Mouse (Mus musculus) ES-Bruce4 (cell line): ENCODE results near the gene Rnd1.

ENCODE experiments used
- CTCF ChIP-seq: IDR thresholded peaks from one replicate; pipeline ENCODE4 v1.8.1; 2011; ENCODE audit warnings: low read depth, low read length
- EP300 ChIP-seq: IDR thresholded peaks from 2 replicates; pipeline ENCODE4 v1.6.1; 2011; ENCODE audit warnings: low read depth, low read length; ENCODE audit not compliant: insufficient read depth
- POLR2A ChIP-seq: IDR thresholded peaks from one replicate; pipeline ENCODE4 v1.8.1; 2011; ENCODE audit warnings: low read length; ENCODE audit not compliant: insufficient read depth

DNA sequence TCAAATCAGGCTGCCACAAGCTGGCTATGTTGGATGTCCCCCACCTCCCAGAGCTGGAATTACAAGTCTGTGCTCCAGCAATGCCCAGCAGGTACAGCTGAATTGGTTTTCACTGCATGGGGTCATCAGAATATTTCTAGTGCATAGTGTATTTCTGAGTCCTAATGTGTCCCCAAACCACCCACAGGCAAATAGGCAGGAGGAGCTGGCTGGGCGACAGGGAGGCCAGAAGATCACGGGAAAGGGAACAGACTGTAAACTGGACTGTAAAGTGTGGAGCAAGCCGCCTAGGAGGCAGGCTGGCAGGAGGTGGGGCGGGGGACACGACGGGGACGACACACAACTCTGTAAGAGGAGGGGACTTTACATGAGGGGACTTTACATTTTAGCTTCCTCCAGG, 55.1 kb downstream of the Rnd1 start:
- no peak for TF ChIP-seq CTCF
- no peak for TF ChIP-seq POLR2A
- no peak for TF ChIP-seq EP300
